Mouse (Mus musculus) MEL (cell line): ENCODE measurements around the gene Snrnp35. TPM values are rescaled to one million over a fixed set of nuclear protein-coding genes. Genes with fewer than 3 reads are reported as not detected.
A peak's percentile ranks its signal among the peaks of the same experiment; 100 is the strongest.

Experiments
- DNase-seq: peaks from one replicate; pipeline ENCODE4 v3.0.0; 2011; ENCODE audit warnings: low read depth, low spot score
- H3K27ac ChIP-seq: 2 replicates; pipeline ENCODE4 v1.5.1; 2012; ENCODE audit warnings: low read depth, mild to moderate bottlenecking, control low read depth, low read length, moderate library complexity; ENCODE audit not compliant: control insufficient read depth
- H3K27me3 ChIP-seq, 2 experiments: fragments of 150-350 bp in 1 of 2; sonication (generic) in 1 of 2; 2 replicates each; pipeline ENCODE4 v1.6.1; 2012; ENCODE audit warnings: low read length in 2 of 2, mild to moderate bottlenecking in 2 of 2, improper control_type of control experiment in 1 of 2, moderate library complexity in 1 of 2; ENCODE audit not compliant: insufficient read depth in 2 of 2, control insufficient read depth in 1 of 2
- H3K36me3 ChIP-seq, 2 experiments: 2 replicates each; pipeline ENCODE4 v1.6.1; 2012 to 2014; ENCODE audit warnings: low read length in 2 of 2, improper control_type of control experiment in 1 of 2, inconsistent platforms in 1 of 2, mild to moderate bottlenecking in 1 of 2; ENCODE audit not compliant: insufficient read depth in 2 of 2, control insufficient read depth in 1 of 2
- H3K4me1 ChIP-seq, 2 experiments: fragments of 150-350 bp in 1 of 2; sonication (generic) in 1 of 2; 2 replicates each; pipeline ENCODE4 v1.6.1; 2012; ENCODE audit warnings: low read length in 2 of 2, improper control_type of control experiment in 1 of 2, mild to moderate bottlenecking in 1 of 2; ENCODE audit not compliant: insufficient read depth in 2 of 2, control insufficient read depth in 1 of 2
- H3K4me3 ChIP-seq, 2 experiments: fragments of 150-350 bp in 1 of 2; sonication (generic) in 1 of 2; 2 replicates each; pipeline ENCODE4 v1.5.1; 2012; ENCODE audit warnings: low read depth in 2 of 2, low read length in 2 of 2, mild to moderate bottlenecking in 2 of 2, moderate library complexity in 2 of 2, control low read depth in 1 of 2, improper control_type of control experiment in 1 of 2; ENCODE audit not compliant: control insufficient read depth in 1 of 2, insufficient read depth in 1 of 2
- H3K79me2 ChIP-seq: 2 replicates; pipeline ENCODE4 v1.6.1; 2012; ENCODE audit warnings: mild to moderate bottlenecking, low read length, moderate library complexity; ENCODE audit not compliant: control insufficient read depth, poor library complexity, insufficient read depth
- H3K9ac ChIP-seq: 2 replicates; pipeline ENCODE4 v1.6.1; 2012; ENCODE audit warnings: low read depth, mild to moderate bottlenecking, control low read depth, low read length, moderate library complexity; ENCODE audit not compliant: control insufficient read depth, poor library complexity, severe bottlenecking
- H3K9me3 ChIP-seq: fragments of 150-350 bp; sonication (generic); replicated peaks from 2 replicates; pipeline ENCODE4 v1.6.1; 2012; ENCODE audit warnings: mild to moderate bottlenecking, low read length, improper control_type of control experiment, moderate library complexity; ENCODE audit not compliant: insufficient read depth
- BHLHE40 ChIP-seq: IDR thresholded peaks from 2 replicates; pipeline ENCODE4 v1.6.1; 2012; ENCODE audit warnings: low read depth, mild to moderate bottlenecking, inconsistent platforms, low read length, improper control_type of control experiment, borderline replicate concordance
- CHD1 ChIP-seq: IDR thresholded peaks from 2 replicates; pipeline ENCODE4 v1.6.1; 2012; ENCODE audit warnings: low read depth, mild to moderate bottlenecking, inconsistent platforms, low read length, improper control_type of control experiment
- ELF1 ChIP-seq: IDR thresholded peaks from 2 replicates; pipeline ENCODE4 v1.6.1; 2014; ENCODE audit warnings: low read depth, mild to moderate bottlenecking, inconsistent platforms, low read length, improper control_type of control experiment, moderate library complexity
- EP300 ChIP-seq, 2 experiments: IDR thresholded peaks; 2 replicates each; pipeline ENCODE4 v1.6.1; 2011; ENCODE audit warnings: improper control_type of control experiment in 2 of 2, low read length in 2 of 2, low read depth in 1 of 2, mild to moderate bottlenecking in 1 of 2
- GABPA ChIP-seq: IDR thresholded peaks from 2 replicates; pipeline ENCODE4 v1.6.1; 2012; ENCODE audit warnings: low read depth, mild to moderate bottlenecking, inconsistent platforms, low read length, improper control_type of control experiment, moderate library complexity
- HCFC1 ChIP-seq: IDR thresholded peaks from 2 replicates; pipeline ENCODE4 v1.6.1; 2012; ENCODE audit warnings: low read depth, mild to moderate bottlenecking, inconsistent platforms, low read length, improper control_type of control experiment, moderate library complexity
- MAFK ChIP-seq: IDR thresholded peaks from 2 replicates; pipeline ENCODE4 v1.6.1; 2011; ENCODE audit warnings: low read depth, mild to moderate bottlenecking, low read length, improper control_type of control experiment, borderline replicate concordance
- MAX ChIP-seq: IDR thresholded peaks from 2 replicates; pipeline ENCODE4 v1.6.1; 2011; ENCODE audit warnings: low read length, improper control_type of control experiment
- MAZ ChIP-seq: IDR thresholded peaks from 2 replicates; pipeline ENCODE4 v1.6.1; 2012; ENCODE audit warnings: low read depth, mild to moderate bottlenecking, inconsistent platforms, low read length, improper control_type of control experiment
- MEF2A ChIP-seq: IDR thresholded peaks from 2 replicates; pipeline ENCODE4 v1.6.1; 2014; ENCODE audit warnings: low read depth, mild to moderate bottlenecking, inconsistent platforms, low read length, improper control_type of control experiment; ENCODE audit not compliant: poor library complexity, insufficient replicate concordance, severe bottlenecking; ENCODE audit errors: extremely low read depth
- MXI1 ChIP-seq: IDR thresholded peaks from 2 replicates; pipeline ENCODE4 v1.6.1; 2011; ENCODE audit warnings: mild to moderate bottlenecking, low read depth, low read length, improper control_type of control experiment
- MYB ChIP-seq: IDR thresholded peaks from 2 replicates; pipeline ENCODE4 v1.6.1; 2011; ENCODE audit warnings: mild to moderate bottlenecking, low read depth, low read length, improper control_type of control experiment
- MYC ChIP-seq: IDR thresholded peaks from 2 replicates; pipeline ENCODE4 v1.6.1; 2011; ENCODE audit warnings: low read depth, mild to moderate bottlenecking, low read length, improper control_type of control experiment, moderate library complexity
- NELFE ChIP-seq: IDR thresholded peaks from 2 replicates; pipeline ENCODE4 v1.6.1; 2011; ENCODE audit warnings: low read depth, low read length, improper control_type of control experiment
- POLR2AphosphoS2 ChIP-seq: IDR thresholded peaks from 2 replicates; pipeline ENCODE4 v1.6.1; 2011; ENCODE audit warnings: low read length, improper control_type of control experiment
- POLR2AphosphoS5 ChIP-seq: IDR thresholded peaks from 2 replicates; pipeline ENCODE4 v1.6.1; 2012; ENCODE audit warnings: low read depth, borderline replicate concordance, mild to moderate bottlenecking, inconsistent platforms, low read length, moderate library complexity, mixed read lengths
- RAD21 ChIP-seq: IDR thresholded peaks from 2 replicates; pipeline ENCODE4 v1.6.1; 2011; ENCODE audit warnings: mild to moderate bottlenecking, low read depth, low read length, improper control_type of control experiment
- RCOR1 ChIP-seq: IDR thresholded peaks from 2 replicates; pipeline ENCODE4 v1.6.1; 2012; ENCODE audit warnings: low read depth, mild to moderate bottlenecking, inconsistent platforms, low read length, improper control_type of control experiment
- SIN3A ChIP-seq: IDR thresholded peaks from 2 replicates; pipeline ENCODE4 v1.6.1; 2012; ENCODE audit warnings: low read length, improper control_type of control experiment, inconsistent platforms
- SMC3 ChIP-seq: IDR thresholded peaks from 2 replicates; pipeline ENCODE4 v1.6.1; 2011; ENCODE audit warnings: low read depth, low read length, improper control_type of control experiment
- TBP ChIP-seq: IDR thresholded peaks from 2 replicates; pipeline ENCODE4 v1.8.0; 2011; ENCODE audit warnings: low read depth, low read length, improper control_type of control experiment
- USF1 ChIP-seq: IDR thresholded peaks from 2 replicates; pipeline ENCODE4 v1.6.1; 2014; ENCODE audit warnings: low read depth, mild to moderate bottlenecking, inconsistent platforms, low read length, improper control_type of control experiment, moderate library complexity
- USF2 ChIP-seq, 2 experiments: IDR thresholded peaks; 2 replicates each; pipeline ENCODE4 v1.6.1; 2011 to 2012; ENCODE audit warnings: improper control_type of control experiment in 2 of 2, low read length in 2 of 2, borderline replicate concordance in 1 of 2, inconsistent platforms in 1 of 2, low read depth in 1 of 2, mild to moderate bottlenecking in 1 of 2; ENCODE audit not compliant: insufficient read depth in 1 of 2
- ZC3H11A ChIP-seq: IDR thresholded peaks from 2 replicates; pipeline ENCODE4 v1.6.1; 2012; ENCODE audit warnings: low read depth, mild to moderate bottlenecking, inconsistent platforms, low read length, improper control_type of control experiment
- polyA plus RNA-seq, 2 experiments: library from polyadenylated mRNA; stranded (reverse) in 1 of 2; unstranded in 1 of 2; fragments of >175 nt in 1 of 2; fragments of >200 nt in 1 of 2; gene quantifications; 2 replicates each; pipeline versions ENCODE4 v1.2.1 to v1.2.4; 2012; ENCODE audit warnings: low replicate concordance in 2 of 2, low read depth in 1 of 2; ENCODE audit not compliant: insufficient read length in 2 of 2, insufficient read depth in 1 of 2, missing spikeins in 1 of 2
- total RNA-seq: library from RNA; depleted of rRNA; stranded (reverse); fragments of 300-350 nt; gene quantifications from 2 replicates; pipeline ENCODE4 v1.2.3, GENCODE M21; 2012

The Snrnp35 gene
- total and polyA plus RNA-seq, 3 experiments = 11.7 to 18.3 TPM; not detected in 1

GRCm38 (mm10) chr5:124535016-124535415 is 52.1 kb downstream of the Snrnp35 start (continued):
- TF ChIP-seq POLR2AphosphoS5 (no peak), NELFE (no peak), EP300 (IDR thresholded peaks at IDR 0.05; ENCODE audit: low read depth in 1 of 2, low read length in 2 of 2) (peak; percentile 63 to 78), POLR2AphosphoS2 (no peak), TBP (no peak), MYB (peak; percentile 92), USF1 (no peak), ELF1 (no peak), RAD21 (no peak), CHD1 (no peak), RCOR1 (no peak), BHLHE40 (no peak), MEF2A (no peak)

- no peaks in the 10 kb centered on the region for H3K27me3 ChIP-seq
- no peak for TF ChIP-seq GABPA
- TF ChIP-seq MEF2A = no peak
- no peak for TF ChIP-seq MAZ
- no peak for TF ChIP-seq SMC3
- TF ChIP-seq USF2 (IDR thresholded peaks at IDR 0.05; ENCODE audit: borderline replicate concordance in 1 of 2, insufficient read depth in 1 of 2, low read depth in 1 of 2, low read length in 2 of 2) = no peak
- TF ChIP-seq MAFK = no peak
- TF ChIP-seq CHD1 = no peak
- TF ChIP-seq USF1 = no peak
- TF ChIP-seq MAX = no peak
- TF ChIP-seq POLR2AphosphoS2 = no peak
- no peak for TF ChIP-seq MYC
- TF ChIP-seq HCFC1 = no peak
- no peak for TF ChIP-seq MXI1
- TF ChIP-seq SIN3A = no peak
- no peak for TF ChIP-seq ZC3H11A
- no peaks in the 10 kb centered on the region for H3K9me3 ChIP-seq
- no peak overlapping the region for H3K4me3 ChIP-seq
- no peak overlapping the region for H3K9ac ChIP-seq
- H3K27ac ChIP-seq = no peak overlapping the region
- DNase-seq = no peak
- peaks cover 15 to 16% of the 10 kb centered on the region in 2 experiments for H3K4me1 ChIP-seq
- peaks cover 10% of the 10 kb centered on the region for H3K79me2 ChIP-seq
- H3K36me3 ChIP-seq = peaks cover 0 to 8% of the 10 kb centered on the region in 2 experiments; a peak in 2 of 4 replicates
Measured at GRCm38 (mm10) chr5:124536776-124537175, 53.8 kb downstream of the Snrnp35 start.
